Mouse (Mus musculus): ENCODE measurements around the gene Plcd3.

The Plcd3 gene

GRCm38 (mm10) chr11:103066191-103067050 is 35.0 kb downstream of the Plcd3 start:
- no peak for DNase-seq (ENCODE audit: low read depth, low spot score)

DNA sequence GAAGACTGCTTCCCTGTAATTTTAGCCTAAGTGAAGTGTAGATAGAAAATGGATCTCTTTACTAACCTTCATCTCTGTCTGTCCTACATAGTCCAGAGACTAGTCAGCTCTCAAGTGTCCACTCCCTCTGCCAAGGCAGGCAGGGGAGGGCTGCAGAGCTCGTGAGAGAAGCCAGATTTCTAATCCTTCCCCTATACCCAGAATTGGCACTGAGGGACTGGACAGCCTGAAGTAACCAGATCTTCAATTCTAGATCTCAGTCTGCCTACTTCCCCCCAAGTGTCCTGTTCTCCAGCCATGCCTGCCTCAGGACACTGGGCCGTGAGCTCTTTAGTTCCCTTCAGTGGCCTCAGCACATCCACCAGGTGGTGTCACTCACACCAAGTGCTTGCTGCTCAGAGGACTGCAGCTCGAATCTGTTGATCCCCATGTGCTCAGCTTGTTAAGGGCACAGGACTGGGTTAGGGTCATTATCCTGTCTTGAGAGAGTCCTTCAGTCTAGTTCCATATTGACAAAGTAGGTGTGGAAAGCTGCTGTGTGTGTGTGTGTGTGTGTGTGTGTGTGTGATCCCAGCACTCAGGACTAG is 42.9 kb downstream of the Plcd3 start:
- no peak for DNase-seq (ENCODE audit: low read depth, low spot score)

- DNase-seq (ENCODE audit: low read depth, low spot score), result no peak
Observed at GRCm38 (mm10) chr11:103056636-103057035, 44.8 kb downstream of the Plcd3 start.

DNA sequence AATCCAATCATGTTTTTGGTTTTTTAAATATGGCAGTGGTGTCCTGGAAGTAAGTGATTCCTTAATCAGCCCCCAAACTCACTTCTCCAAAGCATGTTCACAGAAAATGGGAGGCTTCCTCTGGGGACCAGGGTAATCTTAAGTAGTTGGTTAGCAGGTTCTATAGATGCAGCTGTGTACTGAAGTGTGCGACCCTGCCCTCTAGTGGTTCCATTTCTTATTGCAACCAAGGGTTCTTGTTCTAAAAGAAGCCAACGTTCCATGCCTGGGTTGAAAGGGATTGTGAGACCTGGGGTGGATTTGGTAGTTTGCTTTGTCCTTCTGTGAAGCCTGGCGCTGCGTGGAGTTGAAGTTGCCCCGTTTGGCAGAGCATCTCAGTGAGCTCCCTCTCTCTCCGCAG is 46.7 kb downstream of the Plcd3 start:
- DNase-seq (ENCODE audit: low read depth, low spot score), result peak; percentile 40

- DNase-seq (ENCODE audit: low read depth, low spot score), result no peak
Observed at GRCm38 (mm10) chr11:103053191-103054076, 48.0 kb downstream of the Plcd3 start.

- DNase-seq (ENCODE audit: low read depth, low spot score), result no peak
Observed at GRCm38 (mm10) chr11:103052078-103052477, 49.4 kb downstream of the Plcd3 start.

DNA sequence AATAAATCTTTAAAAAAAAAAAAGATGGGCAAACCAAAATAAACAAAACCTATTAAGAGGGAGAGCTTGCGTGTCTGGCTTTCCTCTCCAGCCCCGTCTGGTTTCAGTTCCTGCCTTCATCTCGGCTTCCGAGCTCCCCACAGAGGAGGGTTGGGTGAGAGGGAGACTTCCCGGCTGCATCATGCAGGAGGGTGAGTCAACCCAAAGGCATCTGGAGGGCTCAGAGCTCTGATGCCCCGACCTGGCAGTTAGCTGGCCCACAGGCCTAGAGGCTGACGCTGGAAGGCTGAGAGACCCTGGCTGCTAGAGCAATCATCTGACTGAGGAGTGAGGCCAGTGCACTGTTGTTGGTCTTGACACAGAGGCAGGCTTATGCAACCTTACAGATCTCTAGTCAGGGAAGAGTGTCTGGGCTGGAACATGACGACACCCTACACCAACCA is 50.2 kb downstream of the Plcd3 start:
- DNase-seq (ENCODE audit: low read depth, low spot score), result no peak

- no peak for DNase-seq (ENCODE audit: low read depth, low spot score)
Observed at GRCm38 (mm10) chr11:103050153-103050552, 51.3 kb downstream of the Plcd3 start.

DNA sequence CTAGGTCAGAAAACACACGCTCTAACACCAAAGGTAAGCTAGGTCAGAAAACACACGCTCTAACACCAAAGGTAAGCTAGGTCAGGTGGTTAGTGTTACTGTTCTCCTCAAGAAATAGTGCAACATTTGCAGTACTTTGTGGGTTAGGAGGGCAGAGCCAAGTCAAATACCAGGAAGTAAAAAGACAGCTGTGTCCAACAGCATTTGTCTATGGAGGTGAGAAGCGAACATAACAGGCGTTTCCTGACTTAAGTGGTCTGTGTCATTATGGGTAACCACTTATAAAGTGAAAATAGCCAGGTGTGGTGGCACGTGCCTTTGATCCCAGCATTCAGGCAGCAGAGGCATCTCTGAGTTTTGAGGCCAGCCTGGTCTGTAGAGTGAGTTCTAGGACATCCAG is 51.8 kb downstream of the Plcd3 start:
- DNase-seq (ENCODE audit: low read depth, low spot score), result no peak

- no peak for DNase-seq (ENCODE audit: low read depth, low spot score)
Observed at GRCm38 (mm10) chr11:103046286-103046685, 55.2 kb downstream of the Plcd3 start.

DNA sequence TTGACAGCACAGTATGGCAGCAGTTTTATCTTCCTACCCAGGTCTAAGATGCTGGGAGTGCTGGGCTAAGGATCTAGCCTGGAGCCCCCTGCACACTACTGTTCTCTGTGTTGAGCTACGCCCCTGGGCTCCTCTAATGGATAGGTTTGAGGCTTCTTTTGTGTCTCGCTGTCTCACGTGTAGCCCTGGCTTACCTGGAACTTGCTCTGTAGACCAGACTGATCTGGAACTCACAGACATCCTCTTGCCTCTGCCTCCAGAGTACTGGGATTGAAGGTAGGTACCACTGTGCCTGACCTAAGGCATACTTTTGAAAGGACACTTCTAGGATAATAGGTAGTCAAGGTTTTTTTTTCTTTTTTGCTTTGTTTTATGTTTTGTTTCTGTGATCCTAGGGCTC is 57.5 kb downstream of the Plcd3 start:
- DNase-seq (ENCODE audit: low read depth, low spot score), result no peak

DNA sequence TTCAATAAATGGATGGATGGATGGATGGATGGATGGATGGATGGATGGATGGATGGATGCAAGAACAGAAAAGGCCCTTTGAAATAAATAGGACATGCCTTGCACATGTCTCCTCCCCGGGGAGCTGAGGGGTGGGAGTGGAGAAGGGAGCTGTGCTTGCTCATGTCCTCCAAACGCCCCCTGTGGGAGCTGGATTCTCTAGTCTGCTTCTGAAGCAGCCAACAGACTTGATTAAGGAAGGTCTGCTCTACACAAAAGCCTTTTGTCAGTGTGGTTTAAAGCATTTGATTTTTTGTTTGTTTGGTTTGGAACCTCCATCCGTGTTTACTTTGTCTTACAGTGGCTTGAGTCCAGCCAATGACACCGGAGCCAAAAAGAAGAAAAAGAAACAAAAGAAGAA is 58.6 kb downstream of the Plcd3 start:
- DNase-seq (ENCODE audit: low read depth, low spot score), result no peak

- no peak for DNase-seq (ENCODE audit: low read depth, low spot score)
Observed at GRCm38 (mm10) chr11:103038037-103038436, 63.4 kb downstream of the Plcd3 start.

- no peak for DNase-seq (ENCODE audit: low read depth, low spot score)
Observed at GRCm38 (mm10) chr11:103036881-103037465, 64.5 kb downstream of the Plcd3 start.

GRCm38 (mm10) chr11:103035007-103035406 is 66.5 kb downstream of the Plcd3 start:
- no peak for DNase-seq (ENCODE audit: low read depth, low spot score)

GRCm38 (mm10) chr11:103033030-103033429 is 68.4 kb downstream of the Plcd3 start:
- DNase-seq (ENCODE audit: low read depth, low spot score), result no peak

DNA sequence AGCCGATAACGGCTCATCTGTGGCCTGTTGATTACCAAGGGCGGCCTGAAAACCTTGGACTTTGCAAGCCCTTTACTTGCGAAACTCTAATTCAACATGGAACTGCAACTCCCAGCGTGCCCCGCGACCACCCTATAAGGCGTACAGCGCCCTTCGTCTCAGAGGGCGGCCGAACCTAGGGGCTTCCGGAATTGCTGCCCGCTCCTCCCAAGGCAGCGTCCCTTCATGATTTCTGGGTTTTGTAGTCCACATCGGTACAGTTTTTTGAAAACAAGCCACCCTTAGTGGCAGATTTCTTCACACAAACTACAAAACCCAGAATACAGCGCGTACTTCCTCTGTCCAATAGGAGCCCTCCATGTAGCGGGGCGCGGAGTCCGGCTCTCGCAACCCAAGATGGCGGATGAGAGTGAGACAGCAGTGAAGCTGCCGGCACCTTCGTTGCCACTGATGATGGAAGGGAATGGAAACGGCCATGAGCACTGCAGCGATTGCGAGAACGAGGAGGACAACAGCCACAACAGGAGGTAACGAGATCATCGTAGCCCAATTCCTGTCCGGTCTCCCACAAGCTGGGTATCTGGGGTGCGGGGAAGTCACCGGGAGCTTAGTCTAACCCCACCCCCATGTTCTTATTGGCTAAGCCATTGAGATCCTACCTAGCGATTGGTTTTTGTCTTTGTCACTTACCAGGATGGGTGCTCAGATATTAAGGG is 73.1 kb downstream of the Plcd3 start, which contains the start of the genes Nmt1 and Dcakd:
TSS of gene Nmt1 (plus strand) at position 15 of the 716 bp plus-strand sequence.
TSS of gene Dcakd (minus strand) at position 158 of the 716 bp plus-strand sequence.
- DNase-seq (ENCODE audit: low read depth, low spot score), result peak; percentile 99

GRCm38 (mm10) chr11:103027570-103028175 is 73.8 kb downstream of the Plcd3 start:
- no peak for DNase-seq (ENCODE audit: low read depth, low spot score)

DNA sequence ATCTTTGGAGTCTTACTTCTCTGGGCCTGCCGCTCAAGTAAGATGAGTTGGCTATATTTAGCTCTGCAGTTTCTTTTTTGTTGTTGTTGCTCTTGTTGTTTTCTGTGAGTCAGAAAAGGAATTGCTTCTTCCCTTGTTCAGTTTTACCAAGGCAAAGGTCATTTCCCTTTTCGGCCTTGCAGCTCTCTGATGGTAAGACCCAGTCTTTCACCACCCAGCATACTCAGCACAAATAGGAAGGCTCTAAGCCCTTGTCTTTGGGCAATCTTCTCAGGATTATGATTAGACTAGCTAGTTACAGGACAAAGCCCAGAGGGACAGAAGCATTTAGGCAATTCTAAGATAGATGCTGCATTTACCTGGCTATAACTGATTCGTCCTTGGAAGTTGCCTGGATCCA is 74.6 kb downstream of the Plcd3 start:
- DNase-seq (ENCODE audit: low read depth, low spot score), result no peak

- DNase-seq (ENCODE audit: low read depth, low spot score), result no peak
Observed at GRCm38 (mm10) chr11:103023974-103024373, 77.5 kb downstream of the Plcd3 start.

Data from brain, embryonic 18.5 days (tissue).